Mouse (Mus musculus) mesoderm, embryonic 11.5 days (tissue): ENCODE data around the gene Agpat2.

Experiments used
- DNase-seq: peaks from one replicate; pipeline ENCODE4 v3.0.0-alpha.2; 2012; ENCODE audit warnings: low read depth, low spot score

The Agpat2 gene

GRCm38 (mm10) chr2:26603720-26604671, at the start of gene Agpat2:
Agpat2 (minus strand) TSS chr2:26604417.
- DNase-seq = peak; percentile 73

GRCm38 (mm10) chr2:26646643-26647293, 42.6 kb upstream of the Agpat2 start:
- DNase-seq = peak; percentile 94

- peak; percentile 49 for DNase-seq
Measured at GRCm38 (mm10) chr2:26643942-26644341, 39.7 kb upstream of the Agpat2 start.

GRCm38 (mm10) chr2:26641006-26641647, 36.9 kb upstream of the Agpat2 start:
- DNase-seq = no peak

- peak; percentile 97 for DNase-seq
Measured at GRCm38 (mm10) chr2:26639838-26640830, 35.9 kb upstream of the Agpat2 start.

GRCm38 (mm10) chr2:26639083-26639482, 34.9 kb upstream of the Agpat2 start:
- DNase-seq = peak; percentile 52

GRCm38 (mm10) chr2:26638572-26638971, 34.4 kb upstream of the Agpat2 start:
- no peak for DNase-seq

- DNase-seq = no peak
Measured at GRCm38 (mm10) chr2:26638039-26638438, 33.8 kb upstream of the Agpat2 start.

GRCm38 (mm10) chr2:26637316-26637932, 33.2 kb upstream of the Agpat2 start:
- DNase-seq = no peak

- DNase-seq = no peak
Measured at GRCm38 (mm10) chr2:26636325-26636635, 32.1 kb upstream of the Agpat2 start.

GRCm38 (mm10) chr2:26635489-26636324, 31.5 kb upstream of the Agpat2 start:
- DNase-seq = no peak

- DNase-seq = no peak
Measured at GRCm38 (mm10) chr2:26634629-26635488, 30.6 kb upstream of the Agpat2 start.

- no peak for DNase-seq
Measured at GRCm38 (mm10) chr2:26633953-26634530, 29.8 kb upstream of the Agpat2 start.

GRCm38 (mm10) chr2:26632541-26633395, 28.6 kb upstream of the Agpat2 start:
- no peak for DNase-seq

- peak; percentile 34 for DNase-seq
Measured at GRCm38 (mm10) chr2:26628792-26629437, 24.7 kb upstream of the Agpat2 start.

- DNase-seq = peak; percentile 86
Measured at GRCm38 (mm10) chr2:26627921-26628739, 23.9 kb upstream of the Agpat2 start, which contains the start of gene Fam69b. Fam69b (plus strand) TSS chr2:26628457.
